Mouse (Mus musculus) midbrain, embryonic 16.5 days (tissue): ENCODE results near the gene Gm15517. TPM values are rescaled to one million over a fixed set of nuclear protein-coding genes. Genes with fewer than 3 reads are reported as not detected.
"Not testable (repeated sequence)": the region's sequence is repeated elsewhere in the genome, so short reads cannot be mapped to it uniquely, and the experiment has no call there.

Experiments used
- ATAC-seq: fragments of 200-750 bp; cut with Nextera tagmentation; 2 replicates; pipeline ENCODE4 v1.8.0; 2017; ENCODE audit warnings: moderate TSS enrichment
- H3K27ac ChIP-seq: fragments of 300-500 bp; sonication (generic); 2 replicates; pipeline ENCODE4 v1.5.1; 2014; ENCODE audit warnings: mild to moderate bottlenecking, low read length, mixed read lengths
- H3K27me3 ChIP-seq: fragments of 300-500 bp; sonication (generic); 2 replicates; pipeline ENCODE4 v1.6.1; 2014; ENCODE audit warnings: low read depth, low read length, mixed read lengths; ENCODE audit not compliant: control insufficient read depth, insufficient read depth
- H3K36me3 ChIP-seq: fragments of 300-500 bp; sonication (generic); 2 replicates; pipeline ENCODE4 v1.6.1; 2014; ENCODE audit warnings: mild to moderate bottlenecking, low read length, moderate library complexity, mixed read lengths; ENCODE audit not compliant: control insufficient read depth, insufficient read depth
- H3K4me1 ChIP-seq: fragments of 300-500 bp; sonication (generic); 2 replicates; pipeline ENCODE4 v1.6.1; 2014; ENCODE audit warnings: mild to moderate bottlenecking, low read length, mixed read lengths; ENCODE audit not compliant: control insufficient read depth, insufficient read depth
- H3K4me2 ChIP-seq: fragments of 300-500 bp; sonication (generic); 2 replicates; pipeline ENCODE4 v1.6.1; 2014; ENCODE audit warnings: mild to moderate bottlenecking, low read length, mixed read lengths
- H3K4me3 ChIP-seq: fragments of 300-500 bp; sonication (generic); 2 replicates; pipeline ENCODE4 v1.5.1; 2014; ENCODE audit warnings: low read depth, mild to moderate bottlenecking, low read length, moderate library complexity, mixed read lengths
- H3K9ac ChIP-seq: fragments of 300-500 bp; sonication (generic); 2 replicates; pipeline ENCODE4 v1.6.1; 2014; ENCODE audit warnings: low read depth, low read length, mixed read lengths
- H3K9me3 ChIP-seq: fragments of 300-500 bp; sonication (generic); replicated peaks from 2 replicates; pipeline ENCODE4 v1.6.1; 2014; ENCODE audit warnings: mild to moderate bottlenecking, low read length, mixed read lengths; ENCODE audit not compliant: control insufficient read depth, poor library complexity, severe bottlenecking
- WGBS: fragments of 180-500 bp; shearing (Covaris S2); extraction: QIAGEN DNeasy Blood & Tissue Kit; methylation state at CpG from one replicate; pipeline ENCODE4 v1.1.7; 2014; 5-methylcytosine and 5-hydroxymethylcytosine counted together
- polyA plus RNA-seq: library from polyadenylated mRNA; unstranded; fragments of >200 nt; fragmentation: Nextera tagmentation; extraction: Ambion mirVana; gene quantifications from 2 replicates; pipeline ENCODE4 v1.2.1, GENCODE M21; 2015

Gene Gm15517
- polyA plus RNA-seq, 1 experiment from 2014 or later: not detected

DNA sequence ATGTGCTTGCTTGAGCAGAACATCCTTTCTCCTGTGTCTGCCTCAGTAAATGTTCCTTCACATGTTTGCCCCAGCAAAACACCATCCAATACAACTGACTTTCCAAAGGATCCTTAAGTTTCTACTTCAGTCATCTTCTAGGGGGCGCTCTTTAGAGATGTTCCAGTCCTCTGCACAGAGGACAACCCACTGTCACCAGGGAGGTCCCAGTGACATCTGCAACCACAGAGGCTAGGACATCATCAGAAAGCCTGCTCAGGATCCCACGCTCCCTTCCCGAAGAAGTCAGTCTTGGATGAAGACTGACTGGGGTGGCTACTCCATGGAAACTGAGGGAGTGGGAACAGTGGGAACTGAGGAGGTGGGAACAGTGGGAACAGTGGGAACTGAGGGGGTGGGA is 14.3 kb downstream of the Gm15517 start:
- Histone ChIP-seq H3K27ac (no peak overlapping the region), H3K4me2 (no peak overlapping the region), H3K4me3 (no peak overlapping the region), H3K9me3 (no peaks in the 10 kb centered on the region), H3K4me1 (no peaks in the 10 kb centered on the region), H3K27me3 (no peaks in the 10 kb centered on the region), H3K36me3 (no peaks in the 10 kb centered on the region), H3K9ac (no peak overlapping the region)
- WGBS: 82% methylated on average over 3 of the region's 3 CpGs
- ATAC-seq: no peak

DNA sequence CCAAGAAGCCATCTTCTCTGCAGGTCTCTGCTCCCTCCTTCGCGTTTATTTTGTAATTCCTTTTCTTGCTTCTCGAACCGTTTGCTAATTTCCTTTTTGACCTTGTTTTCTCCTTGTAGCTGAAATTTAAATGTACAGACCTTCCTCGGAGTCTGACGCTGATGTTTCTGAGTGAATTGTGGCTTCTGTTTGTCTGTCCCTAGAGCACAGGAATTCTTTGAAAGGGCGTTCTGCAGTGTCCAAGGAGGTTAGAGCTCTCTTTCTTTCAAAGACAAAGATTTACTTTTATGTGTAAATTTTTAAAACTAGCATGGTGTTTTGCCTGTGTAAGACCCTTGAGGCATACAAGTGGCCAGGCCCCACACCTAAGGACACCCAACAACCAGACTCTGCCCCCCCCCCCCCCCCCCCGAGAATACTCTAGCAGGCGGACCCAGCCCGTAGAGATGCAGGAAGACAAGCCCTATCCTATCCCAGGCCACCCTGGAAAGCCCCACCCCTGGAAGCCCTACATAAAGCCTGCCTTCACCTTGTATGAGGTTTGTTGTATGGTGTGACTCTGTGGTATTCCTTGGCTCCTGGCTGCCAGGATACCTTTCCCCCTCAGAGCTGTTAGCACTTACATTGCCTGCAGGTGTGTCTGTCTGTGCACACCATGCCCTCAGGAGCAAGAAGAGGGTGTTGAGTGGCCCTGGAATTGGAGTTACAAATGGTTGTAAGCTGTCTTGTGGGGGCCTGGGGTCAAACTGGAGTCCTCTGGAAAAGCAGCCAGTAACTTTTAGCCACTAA is 15.4 kb downstream of the Gm15517 start:
- H3K9ac ChIP-seq: no peak overlapping the region
- no peaks in the 10 kb centered on the region for H3K9me3 ChIP-seq
- H3K4me3 ChIP-seq: no peak overlapping the region
- H3K4me1 ChIP-seq: peaks cover 5% of the 10 kb centered on the region; the same call in 1 of the 2 replicates
- H3K4me2 ChIP-seq: no peak overlapping the region
- 80% methylated on average over 8 of the region's 10 CpGs for WGBS
- no peaks in the 10 kb centered on the region for H3K36me3 ChIP-seq
- no peaks in the 10 kb centered on the region for H3K27me3 ChIP-seq
- H3K27ac ChIP-seq: no peak overlapping the region
- no peak for ATAC-seq

DNA sequence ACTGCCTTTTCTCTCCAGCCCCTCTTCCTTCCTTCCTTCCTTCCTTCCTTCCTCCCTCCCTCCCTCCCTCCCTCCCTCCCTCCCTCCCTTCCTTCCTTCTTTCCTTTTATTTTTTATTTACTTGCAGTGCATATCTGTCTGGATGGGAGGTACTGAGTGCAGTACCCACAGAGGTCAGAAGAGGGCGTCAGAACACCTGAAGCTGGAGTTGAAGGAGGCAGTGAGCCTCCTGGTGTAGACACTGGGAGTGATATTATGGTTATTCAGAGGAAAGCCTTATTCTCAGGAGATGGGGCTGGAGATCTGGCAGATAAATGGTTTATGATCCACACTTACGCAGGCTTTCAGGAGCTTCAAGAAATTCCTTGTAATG is 16.0 kb downstream of the Gm15517 start:
- Histone ChIP-seq H3K9ac (no peak overlapping the region), H3K4me2 (no peak overlapping the region), H3K27me3 (no peaks in the 10 kb centered on the region), H3K27ac (no peak overlapping the region), H3K36me3 (no peaks in the 10 kb centered on the region), H3K9me3 (no peaks in the 10 kb centered on the region), H3K4me3 (no peak overlapping the region), H3K4me1 (peaks cover 5% of the 10 kb centered on the region; the same call in 1 of the 2 replicates)
- 44% methylated on average over 2 of the region's 2 CpGs for WGBS
- no peak for ATAC-seq

DNA sequence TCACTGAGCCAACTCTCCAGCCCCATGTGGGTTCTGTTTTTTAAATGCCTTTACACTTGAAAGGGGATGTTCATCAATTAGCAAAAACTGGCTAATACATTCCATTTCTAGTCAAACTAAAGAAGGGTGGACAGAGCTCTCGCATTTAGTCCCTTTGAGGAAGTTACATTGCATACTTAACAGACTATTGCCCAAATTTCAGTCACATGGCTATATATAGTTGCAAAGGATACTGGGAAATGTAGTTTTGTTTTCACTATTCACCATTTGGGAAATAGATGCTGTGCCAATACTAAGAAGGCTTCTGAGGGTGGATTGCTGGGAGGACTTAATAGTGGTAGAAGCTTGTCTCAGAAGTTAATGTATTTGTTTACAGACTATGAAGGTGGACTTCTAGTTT is 19.7 kb downstream of the Gm15517 start:
- Histone ChIP-seq H3K9me3 (no peaks in the 10 kb centered on the region), H3K27ac (no peak overlapping the region), H3K4me1 (peaks cover 5% of the 10 kb centered on the region; the same call in 1 of the 2 replicates), H3K36me3 (no peaks in the 10 kb centered on the region), H3K4me3 (no peak overlapping the region), H3K27me3 (no peaks in the 10 kb centered on the region), H3K4me2 (no peak overlapping the region), H3K9ac (no peak overlapping the region)
- 62% methylated on average over 1 of the region's 1 CpGs for WGBS
- ATAC-seq: peak; percentile 41

DNA sequence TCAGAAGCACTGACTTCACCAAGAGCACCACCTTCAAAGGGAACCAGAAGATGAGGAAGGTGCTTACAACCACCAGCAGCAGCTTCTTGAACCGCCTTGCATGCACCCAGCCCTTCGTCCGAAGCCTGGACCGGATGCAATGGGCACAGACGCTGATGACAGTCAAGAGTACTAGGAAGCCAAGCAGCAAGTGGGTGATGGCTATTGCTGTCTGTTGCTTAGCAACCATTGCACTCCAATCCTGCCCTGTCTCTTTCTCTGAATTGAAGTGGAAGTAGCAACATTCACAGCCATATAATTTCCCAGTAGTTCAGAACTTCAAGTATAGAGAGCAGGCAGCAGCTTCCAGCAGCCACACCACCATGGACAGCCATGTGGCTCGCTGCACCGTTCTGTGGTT is 20.3 kb downstream of the Gm15517 start:
- no peaks in the 10 kb centered on the region for H3K36me3 ChIP-seq
- peak; percentile 71 for ATAC-seq
- no peak overlapping the region for H3K4me3 ChIP-seq

DNA sequence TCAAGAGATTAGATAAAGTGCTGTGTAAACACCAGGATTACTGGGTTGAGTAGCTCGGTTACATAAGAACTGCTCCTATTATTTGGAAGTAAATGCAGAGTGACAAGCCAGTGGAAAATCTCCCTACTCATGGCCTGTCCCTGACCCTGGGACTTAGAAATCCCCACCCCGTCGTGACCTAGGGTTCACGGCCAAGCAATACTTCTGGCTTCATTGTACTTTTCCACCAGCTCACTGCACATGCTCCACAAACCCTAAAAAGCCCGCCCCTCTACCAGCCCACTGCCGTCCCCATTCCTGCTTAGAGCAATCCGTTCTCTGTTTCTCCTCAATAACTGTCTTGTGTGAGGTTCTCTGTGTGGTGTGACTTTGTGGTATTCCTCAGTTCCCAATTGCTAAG is 26.5 kb downstream of the Gm15517 start:
- no peak for ATAC-seq

More for the DNA sequence above, 20.3 kb downstream of the Gm15517 start:
- Histone ChIP-seq H3K4me1 (peaks cover 5% of the 10 kb centered on the region; the same call in 1 of the 2 replicates), H3K9me3 (no peaks in the 10 kb centered on the region), H3K27ac (peak overlapping the region; percentile 50), H3K27me3 (no peaks in the 10 kb centered on the region), H3K4me2 (no peak overlapping the region), H3K9ac (no peak overlapping the region)
- WGBS: 71% methylated on average over 7 of the region's 7 CpGs

DNA sequence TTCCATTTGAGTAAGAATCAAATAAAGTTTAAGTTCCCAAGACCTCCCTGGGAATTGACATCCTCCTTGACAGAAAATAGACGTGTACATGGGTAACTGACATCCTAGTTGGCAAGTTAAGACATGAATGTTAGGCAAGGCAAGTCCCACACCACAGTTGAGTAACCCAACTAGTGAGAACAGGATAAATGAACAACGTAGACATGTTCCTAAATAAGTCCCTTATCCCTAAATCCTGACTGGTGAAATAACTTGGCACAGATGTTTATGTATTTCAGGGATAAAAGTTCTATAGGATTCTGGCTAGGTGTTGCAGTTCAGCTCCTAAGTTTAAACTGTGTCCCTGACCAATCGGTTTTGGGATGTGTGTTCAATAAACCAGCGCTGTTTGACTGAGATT is 29.7 kb downstream of the Gm15517 start:
- no peak overlapping the region for H3K4me2 ChIP-seq
- no peaks in the 10 kb centered on the region for H3K9me3 ChIP-seq
- no peak overlapping the region for H3K9ac ChIP-seq
- no peak overlapping the region for H3K4me3 ChIP-seq
- WGBS: 82% methylated on average over 4 of the region's 4 CpGs
- no peak overlapping the region for H3K27ac ChIP-seq
- no peak for ATAC-seq
- no peaks in the 10 kb centered on the region for H3K4me1 ChIP-seq
- no peaks in the 10 kb centered on the region for H3K36me3 ChIP-seq
- no peaks in the 10 kb centered on the region for H3K27me3 ChIP-seq

More for the DNA sequence above, 26.5 kb downstream of the Gm15517 start:
- Histone ChIP-seq H3K4me3 (no peak overlapping the region), H3K9me3 (no peaks in the 10 kb centered on the region), H3K4me2 (no peak overlapping the region), H3K27me3 (no peaks in the 10 kb centered on the region), H3K4me1 (no peaks in the 10 kb centered on the region), H3K27ac (no peak overlapping the region), H3K9ac (no peak overlapping the region), H3K36me3 (no peaks in the 10 kb centered on the region)
- 53% methylated on average over 7 of the region's 7 CpGs for WGBS

DNA sequence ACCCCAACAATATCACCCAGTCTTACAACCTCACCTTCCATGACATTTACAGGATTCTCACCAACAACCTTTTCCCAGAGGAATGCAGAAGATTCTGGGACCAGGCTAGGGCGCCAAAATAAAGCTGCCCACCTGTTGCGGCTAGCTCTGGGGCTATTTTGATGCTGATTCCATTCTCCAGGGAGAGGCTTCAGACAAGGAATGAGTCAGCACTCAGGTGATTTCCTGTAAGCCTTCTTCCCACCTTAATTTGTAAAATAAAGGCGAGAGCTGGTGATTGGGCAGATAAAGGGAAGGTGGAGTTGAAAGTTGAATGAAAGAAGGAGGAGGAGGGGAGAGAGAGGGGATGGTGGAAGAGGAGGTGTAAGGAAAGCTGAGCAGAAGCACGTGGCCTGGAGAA is 30.2 kb downstream of the Gm15517 start:
- Histone ChIP-seq H3K4me3 (no peak overlapping the region), H3K9me3 (no peaks in the 10 kb centered on the region), H3K4me1 (no peaks in the 10 kb centered on the region), H3K36me3 (no peaks in the 10 kb centered on the region), H3K27ac (no peak overlapping the region), H3K4me2 (no peak overlapping the region), H3K9ac (no peak overlapping the region), H3K27me3 (no peaks in the 10 kb centered on the region)
- WGBS: 53% methylated on average over 4 of the region's 4 CpGs
- ATAC-seq: no peak

DNA sequence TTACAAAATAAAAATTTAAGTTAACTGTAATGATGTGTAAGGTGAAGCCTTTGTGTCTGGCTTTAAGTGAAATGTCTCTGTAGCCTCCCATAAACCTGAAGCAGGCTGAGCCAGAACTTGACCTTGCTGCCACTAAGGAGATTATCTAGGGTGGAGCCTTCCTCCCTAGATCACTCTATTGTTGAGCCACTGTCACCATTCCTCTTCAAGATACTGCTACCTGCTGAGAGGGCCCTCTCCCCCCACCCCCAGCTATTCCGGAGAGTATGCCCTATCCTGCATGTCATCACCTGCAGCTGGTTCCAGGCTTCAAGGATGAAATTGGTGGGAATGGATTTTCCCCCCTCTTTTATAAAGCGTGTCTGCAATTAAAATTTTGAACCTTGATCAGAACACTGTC is 36.3 kb downstream of the Gm15517 start:
- not testable (repeated sequence) for H3K27me3 ChIP-seq, H3K4me2 ChIP-seq, H3K9ac ChIP-seq, H3K9me3 ChIP-seq, H3K4me3 ChIP-seq, H3K27ac ChIP-seq, H3K36me3 ChIP-seq, ATAC-seq, H3K4me1 ChIP-seq
- WGBS: 70% methylated on average over 2 of the region's 2 CpGs
